Mouse (Mus musculus): ENCODE results near the gene Pgrmc2. TPM values are rescaled to one million over a fixed set of nuclear protein-coding genes. Genes with fewer than 3 reads are reported as not detected.

The Pgrmc2 gene
- polyA plus RNA-seq, 1 experiment from 2014 or later, result 43.7 TPM

GRCm38 (mm10) chr3:41061831-41062565 lies 20.8 kb downstream of the Pgrmc2 start:
- no peak overlapping the region for H3K4me2 ChIP-seq (replicated peaks)
- H3K9ac ChIP-seq, result no peak overlapping the region
- ATAC-seq (ENCODE audit: low FRiP score), result no peak
- H3K4me1 ChIP-seq, result no peaks in the 10 kb centered on the region
- H3K9me3 ChIP-seq (replicated peaks), result no peaks in the 10 kb centered on the region
- no peak overlapping the region for H3K4me3 ChIP-seq
- WGBS, result 91% methylated on average over 3 of the region's 3 CpGs
- H3K27me3 ChIP-seq, result no peaks in the 10 kb centered on the region
- H3K36me3 ChIP-seq, result peaks cover 14% of the 10 kb centered on the region
- H3K27ac ChIP-seq, result no peak overlapping the region

- WGBS, result 86% methylated on average over 3 of the region's 3 CpGs
- no peaks in the 10 kb centered on the region for H3K9me3 ChIP-seq (replicated peaks)
Observed at GRCm38 (mm10) chr3:41059249-41059648, 23.6 kb downstream of the Pgrmc2 start.

DNA sequence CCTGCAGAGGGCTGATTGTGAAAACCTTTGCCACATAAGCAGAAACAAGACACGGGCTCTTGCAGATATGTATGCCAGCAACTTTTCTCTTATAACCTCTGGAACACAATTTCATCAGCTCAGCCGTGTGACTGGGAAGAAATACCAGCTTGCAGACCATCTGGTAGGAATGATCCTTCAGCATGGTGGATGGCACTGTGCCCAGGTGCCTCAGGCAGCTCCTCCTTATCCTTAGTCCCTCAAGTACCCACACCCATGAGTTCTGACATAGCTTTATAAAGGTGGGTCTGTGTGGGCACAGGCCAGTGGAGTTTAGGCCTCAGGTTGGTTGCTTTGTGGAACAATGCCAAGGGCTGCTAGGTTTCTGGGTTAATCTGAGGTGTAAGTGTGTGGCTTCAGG lies 24.5 kb downstream of the Pgrmc2 start:
- WGBS, result 79% methylated on average over 2 of the region's 2 CpGs
- Histone ChIP-seq H3K36me3 (no peaks in the 10 kb centered on the region), H3K27me3 (no peaks in the 10 kb centered on the region), H3K27ac (no peak overlapping the region), H3K4me3 (no peak overlapping the region), H3K4me2 (replicated peaks) (no peak overlapping the region), H3K9ac (no peak overlapping the region), H3K9me3 (replicated peaks) (no peaks in the 10 kb centered on the region), H3K4me1 (no peaks in the 10 kb centered on the region)
- ATAC-seq (ENCODE audit: low FRiP score), result no peak

More at GRCm38 (mm10) chr3:41059249-41059648, 23.6 kb downstream of the Pgrmc2 start:
- no peak overlapping the region for H3K4me2 ChIP-seq (replicated peaks)
- ATAC-seq (ENCODE audit: low FRiP score), result no peak
- H3K27me3 ChIP-seq, result no peaks in the 10 kb centered on the region
- no peak overlapping the region for H3K9ac ChIP-seq
- H3K27ac ChIP-seq, result no peak overlapping the region
- H3K36me3 ChIP-seq, result 0 out of 2 replicates have a peak, but pooled peaks cover 2% of the 10 kb centered on the region
- H3K4me1 ChIP-seq, result no peaks in the 10 kb centered on the region
- no peak overlapping the region for H3K4me3 ChIP-seq

GRCm38 (mm10) chr3:41053334-41053733 lies 29.5 kb downstream of the Pgrmc2 start:
- 90% methylated on average over 3 of the region's 3 CpGs for WGBS

DNA sequence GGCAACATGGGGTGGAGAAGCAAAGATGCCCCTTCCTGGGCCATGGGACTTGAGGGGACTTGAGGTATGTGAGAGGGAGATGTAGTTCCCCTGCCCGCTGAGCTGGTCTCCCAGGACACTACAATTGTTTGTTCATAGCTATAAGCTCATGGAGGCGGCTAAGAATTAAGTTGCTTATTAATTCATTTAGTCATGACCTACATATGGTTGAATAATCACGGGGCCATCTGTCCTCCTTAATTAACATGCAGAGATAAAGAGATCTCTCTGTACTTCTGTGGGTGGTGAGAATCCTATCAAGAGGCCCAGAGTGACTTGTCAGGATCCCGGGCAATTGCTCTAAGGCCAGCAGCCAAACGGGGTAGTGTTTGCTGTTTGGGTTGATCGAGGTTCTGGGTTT lies 35.0 kb downstream of the Pgrmc2 start:
- H3K4me2 ChIP-seq (replicated peaks), result no peak overlapping the region
- H3K27me3 ChIP-seq, result no peaks in the 10 kb centered on the region
- H3K4me1 ChIP-seq, result no peaks in the 10 kb centered on the region
- H3K9me3 ChIP-seq (replicated peaks), result no peaks in the 10 kb centered on the region
- H3K4me3 ChIP-seq, result no peak overlapping the region
- no peak overlapping the region for H3K9ac ChIP-seq
- no peak overlapping the region for H3K27ac ChIP-seq
- WGBS, result 75% methylated on average over 6 of the region's 6 CpGs
- no peaks in the 10 kb centered on the region for H3K36me3 ChIP-seq
- ATAC-seq (ENCODE audit: low FRiP score), result no peak

More at GRCm38 (mm10) chr3:41053334-41053733, 29.5 kb downstream of the Pgrmc2 start:
- Histone ChIP-seq H3K4me3 (no peak overlapping the region), H3K27ac (no peak overlapping the region), H3K9ac (no peak overlapping the region), H3K27me3 (no peaks in the 10 kb centered on the region), H3K4me1 (no peaks in the 10 kb centered on the region), H3K4me2 (replicated peaks) (no peak overlapping the region), H3K36me3 (no peaks in the 10 kb centered on the region), H3K9me3 (replicated peaks) (no peaks in the 10 kb centered on the region)
- no peak for ATAC-seq (ENCODE audit: low FRiP score)

DNA sequence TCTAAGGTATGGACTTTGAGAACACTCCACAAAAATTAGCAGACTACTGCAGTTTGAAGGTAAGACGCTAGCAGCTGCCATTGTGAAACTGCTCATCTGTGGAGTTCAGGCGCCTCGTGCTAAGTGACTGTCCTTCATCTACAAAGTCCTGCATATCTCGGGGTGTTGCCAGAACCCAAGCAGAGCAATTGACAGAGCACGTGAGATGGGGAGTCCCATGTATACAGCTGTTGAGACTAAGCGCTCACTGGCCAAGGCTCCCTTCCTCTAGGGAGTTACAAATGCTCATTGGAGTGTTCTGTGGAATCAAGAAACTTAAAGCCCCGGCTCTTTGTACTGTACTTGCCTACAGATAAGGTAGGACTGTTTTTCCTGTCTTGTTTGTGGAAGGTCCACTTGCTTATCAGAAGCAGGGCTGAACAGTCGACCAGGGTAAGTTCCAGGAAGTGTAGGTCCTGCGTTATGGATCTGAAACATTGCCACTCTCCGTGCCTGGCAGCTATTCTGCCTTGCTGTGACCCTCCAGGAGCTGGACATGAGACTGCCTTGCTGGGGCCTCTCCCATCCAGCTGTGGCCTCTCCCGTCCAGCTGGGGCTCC lies 39.0 kb downstream of the Pgrmc2 start:
- no peaks in the 10 kb centered on the region for H3K36me3 ChIP-seq
- no peak overlapping the region for H3K4me3 ChIP-seq
- no peak for ATAC-seq (ENCODE audit: low FRiP score)
- H3K4me1 ChIP-seq, result no peaks in the 10 kb centered on the region
- H3K9ac ChIP-seq, result no peak overlapping the region
- H3K27ac ChIP-seq, result no peak overlapping the region
- H3K27me3 ChIP-seq, result no peaks in the 10 kb centered on the region
- H3K9me3 ChIP-seq (replicated peaks), result no peaks in the 10 kb centered on the region
- H3K4me2 ChIP-seq (replicated peaks), result no peak overlapping the region
- 74% methylated on average over 11 of the region's 11 CpGs for WGBS

- Histone ChIP-seq H3K27me3 (no peaks in the 10 kb centered on the region), H3K36me3 (no peaks in the 10 kb centered on the region), H3K27ac (no peak overlapping the region), H3K4me2 (replicated peaks) (no peak overlapping the region), H3K4me3 (no peak overlapping the region), H3K9ac (no peak overlapping the region), H3K4me1 (no peaks in the 10 kb centered on the region), H3K9me3 (replicated peaks) (no peaks in the 10 kb centered on the region)
- WGBS, result 84% methylated on average over 4 of the region's 4 CpGs
- 0 out of 2 replicates have a peak, but pooled peaks have one; percentile 35 for ATAC-seq (ENCODE audit: low FRiP score)
Observed at GRCm38 (mm10) chr3:41042195-41042938, 40.5 kb downstream of the Pgrmc2 start.

- Histone ChIP-seq H3K9ac (no peak overlapping the region), H3K4me2 (replicated peaks) (no peak overlapping the region), H3K4me3 (no peak overlapping the region), H3K27me3 (no peaks in the 10 kb centered on the region), H3K36me3 (no peaks in the 10 kb centered on the region), H3K27ac (no peak overlapping the region), H3K4me1 (no peaks in the 10 kb centered on the region), H3K9me3 (replicated peaks) (no peaks in the 10 kb centered on the region)
- 64% methylated on average over 5 of the region's 5 CpGs for WGBS
- ATAC-seq (ENCODE audit: low FRiP score), result no peak
Observed at GRCm38 (mm10) chr3:41041241-41041640, 41.6 kb downstream of the Pgrmc2 start.

DNA sequence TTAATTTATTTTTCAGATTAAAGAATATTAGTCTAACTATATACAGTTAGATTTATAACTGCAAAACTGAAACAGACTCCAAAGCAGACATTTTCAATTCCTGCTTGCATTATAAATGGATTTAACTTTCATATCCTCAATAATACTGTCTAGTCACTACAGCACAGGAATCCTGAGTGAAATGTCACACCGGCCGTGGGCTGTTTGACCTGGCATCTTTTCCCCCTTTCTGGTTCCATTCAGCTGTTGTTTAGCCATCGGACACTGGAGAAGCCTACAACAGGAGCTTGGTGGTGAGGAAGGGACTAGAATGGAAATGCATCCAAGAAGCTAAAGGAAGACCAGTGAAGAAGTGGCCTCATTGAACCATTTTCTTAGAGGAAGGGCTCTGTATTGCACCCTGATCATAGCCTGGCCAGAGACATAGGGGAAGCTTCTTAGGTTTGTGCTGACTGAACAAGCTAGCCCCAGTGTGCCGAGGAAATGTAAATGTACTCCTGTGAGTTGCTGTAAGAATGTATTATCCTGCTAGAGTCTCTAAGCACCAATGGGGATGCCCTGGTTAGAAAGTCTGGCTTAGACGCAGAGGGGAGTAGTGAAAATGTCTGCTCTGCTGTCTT lies 44.4 kb downstream of the Pgrmc2 start:
- Histone ChIP-seq H3K4me1 (no peaks in the 10 kb centered on the region), H3K36me3 (no peaks in the 10 kb centered on the region), H3K9ac (no peak overlapping the region), H3K9me3 (replicated peaks) (no peaks in the 10 kb centered on the region), H3K4me3 (no peak overlapping the region), H3K27ac (no peak overlapping the region), H3K4me2 (replicated peaks) (no peak overlapping the region), H3K27me3 (no peaks in the 10 kb centered on the region)
- ATAC-seq (ENCODE audit: low FRiP score), result no peak
- WGBS, result 63% methylated on average over 5 of the region's 5 CpGs

DNA sequence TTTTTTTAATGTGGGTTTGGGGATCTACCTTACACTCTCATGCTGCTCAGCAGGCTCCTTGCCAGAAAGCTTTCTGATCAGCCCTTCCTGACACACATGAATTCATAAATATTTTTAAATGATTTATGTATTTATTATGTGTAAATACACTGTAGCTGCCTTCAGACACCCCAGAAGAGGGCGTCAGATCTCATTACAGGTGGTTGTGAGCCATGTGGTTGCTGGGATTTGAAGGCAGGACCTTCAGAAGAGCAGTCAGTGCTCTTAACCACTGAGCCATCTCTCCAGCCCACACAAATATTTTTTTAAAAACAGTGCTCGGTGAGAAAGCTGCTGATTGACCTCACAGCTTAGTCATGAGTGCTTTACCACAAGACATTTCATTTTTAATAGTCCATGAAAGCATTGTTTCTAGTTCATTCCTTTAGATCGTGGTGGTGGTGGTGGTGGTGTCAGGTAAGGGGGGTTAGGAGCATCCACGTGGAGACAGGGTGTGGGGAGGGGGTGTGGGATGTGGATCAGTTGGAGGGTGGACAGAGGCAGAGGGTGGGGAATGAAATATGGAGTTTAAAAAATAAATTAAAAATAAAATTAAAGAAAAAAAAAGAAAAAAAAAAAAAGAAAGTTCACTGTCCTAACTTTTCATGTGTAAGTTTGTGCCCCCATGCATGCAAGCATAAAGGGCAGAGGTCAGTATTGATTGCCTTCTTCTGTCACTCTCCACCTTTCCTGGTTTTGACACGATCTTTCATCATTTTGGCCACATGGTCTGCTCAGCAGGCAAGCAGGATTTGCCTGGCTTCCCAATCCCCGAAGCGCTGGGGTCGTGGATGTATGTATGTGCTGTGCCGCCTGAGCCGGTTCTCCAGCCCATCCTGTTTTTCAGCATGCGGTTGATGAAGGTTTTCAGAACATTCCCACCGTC lies 51.3 kb downstream of the Pgrmc2 start:
- no peak for ATAC-seq (ENCODE audit: low FRiP score)

GRCm38 (mm10) chr3:41030705-41031104 lies 52.1 kb downstream of the Pgrmc2 start:
- Histone ChIP-seq H3K4me2 (replicated peaks) (no peak overlapping the region), H3K27me3 (no peaks in the 10 kb centered on the region), H3K27ac (no peak overlapping the region), H3K4me1 (no peaks in the 10 kb centered on the region), H3K36me3 (no peaks in the 10 kb centered on the region), H3K9ac (no peak overlapping the region), H3K4me3 (no peak overlapping the region), H3K9me3 (replicated peaks) (no peaks in the 10 kb centered on the region)
- no peak for ATAC-seq (ENCODE audit: low FRiP score)
- 94% methylated on average over 1 of the region's 1 CpGs for WGBS

More for the DNA sequence above, 51.3 kb downstream of the Pgrmc2 start:
- Histone ChIP-seq H3K27me3 (no peaks in the 10 kb centered on the region), H3K27ac (no peak overlapping the region), H3K4me3 (no peak overlapping the region), H3K36me3 (no peaks in the 10 kb centered on the region), H3K9me3 (replicated peaks) (no peaks in the 10 kb centered on the region), H3K9ac (no peak overlapping the region), H3K4me2 (replicated peaks) (no peak overlapping the region), H3K4me1 (no peaks in the 10 kb centered on the region)
- WGBS, result 79% methylated on average over 12 of the region's 12 CpGs
